Mouse (Mus musculus) ES-E14 (cell line): ENCODE results near the gene Mdk.

ENCODE experiments used
- CHD2 ChIP-seq: IDR thresholded peaks from 2 replicates; pipeline ENCODE4 v1.6.1; 2014; ENCODE audit warnings: mild to moderate bottlenecking, low read depth, low read length, inconsistent platforms
- MAFK ChIP-seq: IDR thresholded peaks from 2 replicates; pipeline ENCODE4 v1.6.1; 2014; ENCODE audit warnings: mild to moderate bottlenecking, low read depth, low read length, inconsistent platforms; ENCODE audit not compliant: insufficient read depth
- ZC3H11A ChIP-seq: IDR thresholded peaks from 2 replicates; pipeline ENCODE4 v1.6.1; 2012; ENCODE audit warnings: low read depth, mild to moderate bottlenecking, inconsistent platforms, low read length, borderline replicate concordance
- ZNF384 ChIP-seq: IDR thresholded peaks from 2 replicates; pipeline ENCODE4 v1.6.1; 2012; ENCODE audit warnings: low read depth, low read length, inconsistent platforms

- TF ChIP-seq ZC3H11A (no peak), MAFK (no peak), CHD2 (no peak), ZNF384 (no peak)
These were observed 19.5 kb downstream of the Mdk start for GRCm38 (mm10) chr2:91912616-91913015.
